Mouse (Mus musculus) cortical plate, adult 2 months (tissue): ENCODE data around the gene Wdr26. TPM values are rescaled to one million over a fixed set of nuclear protein-coding genes. Genes with fewer than 3 reads are reported as not detected.

ENCODE experiments used
- H3K27ac ChIP-seq: fragments of 200-500 bp; 2 replicates; pipeline ENCODE4 v1.5.1; 2012; ENCODE audit warnings: low read length, control low read depth, inconsistent platforms; ENCODE audit not compliant: insufficient read depth
- H3K4me1 ChIP-seq: fragments of 200-500 bp; 2 replicates; pipeline ENCODE4 v1.6.1; 2011; ENCODE audit warnings: low read length; ENCODE audit not compliant: control insufficient read depth, insufficient read depth
- H3K4me3 ChIP-seq: fragments of 200-500 bp; 2 replicates; pipeline ENCODE4 v1.5.1; 2011; ENCODE audit warnings: mild to moderate bottlenecking, low read length, control low read depth; ENCODE audit not compliant: insufficient read depth
- CTCF ChIP-seq: fragments of 200-500 bp; IDR thresholded peaks from 2 replicates; pipeline ENCODE4 v1.5.1; 2011; ENCODE audit warnings: mild to moderate bottlenecking, control low read depth, low read length; ENCODE audit not compliant: insufficient read depth; ENCODE audit errors: extremely low read depth
- POLR2A ChIP-seq: fragments of 200-500 bp; IDR thresholded peaks from 2 replicates; pipeline ENCODE4 v1.6.1; 2011; ENCODE audit warnings: mild to moderate bottlenecking, low read length, control low read depth; ENCODE audit not compliant: insufficient read depth; ENCODE audit errors: extremely low read depth
- polyA plus RNA-seq: library from polyadenylated mRNA; depleted of rRNA; stranded (reverse); fragments of >200 nt; gene quantifications from 2 replicates; pipeline ENCODE4 v1.2.3, GENCODE M21; 2012

Gene Wdr26
- polyA plus RNA-seq, 1 experiment: 50.7 TPM

DNA sequence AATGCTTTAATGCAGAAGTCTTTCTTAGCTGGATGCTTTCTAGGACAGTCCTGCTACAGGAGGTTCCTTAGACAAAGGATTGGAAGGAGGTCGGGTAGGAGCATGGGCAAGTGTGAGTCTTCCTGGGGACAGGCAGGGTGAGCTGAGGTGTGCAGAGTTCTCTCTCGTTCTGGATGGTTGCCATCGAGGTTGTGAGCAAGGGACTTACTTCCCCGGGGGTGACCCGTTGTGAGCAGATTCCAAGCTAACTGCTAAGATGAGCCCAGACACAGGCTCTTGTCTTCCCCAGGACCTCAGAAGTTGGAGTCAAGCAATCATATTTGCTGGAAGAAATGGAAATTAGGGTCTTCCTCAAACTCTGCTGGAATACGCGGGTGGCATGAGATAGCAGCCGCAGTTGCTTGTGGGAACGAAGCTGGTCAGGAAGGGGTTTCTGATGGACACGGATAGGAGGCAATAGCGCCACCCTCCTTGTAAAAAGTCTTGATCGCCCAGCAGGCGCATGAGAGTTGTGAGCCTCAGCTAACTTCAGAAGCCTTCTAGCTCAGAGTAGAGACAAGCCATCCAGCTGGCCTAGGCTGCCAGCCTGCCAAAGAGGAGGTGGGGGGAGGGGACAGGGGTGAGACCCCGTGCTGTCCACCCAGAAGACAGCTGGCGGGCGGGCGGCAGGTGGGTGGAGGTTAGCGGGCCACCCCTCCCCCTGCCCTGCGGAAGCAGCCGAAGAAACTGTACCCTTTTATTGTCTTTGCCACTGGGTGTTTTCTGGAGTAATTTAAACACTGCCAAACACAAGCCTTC, 44.3 kb upstream of the Wdr26 start:
- TF ChIP-seq CTCF: no peak
- no peak for TF ChIP-seq POLR2A
- Histone ChIP-seq H3K27ac (no peak overlapping the region), H3K4me3 (peak overlapping the region; percentile 23), H3K4me1 (peaks cover 1% of the 10 kb centered on the region; the same call in 1 of the 2 replicates)

DNA sequence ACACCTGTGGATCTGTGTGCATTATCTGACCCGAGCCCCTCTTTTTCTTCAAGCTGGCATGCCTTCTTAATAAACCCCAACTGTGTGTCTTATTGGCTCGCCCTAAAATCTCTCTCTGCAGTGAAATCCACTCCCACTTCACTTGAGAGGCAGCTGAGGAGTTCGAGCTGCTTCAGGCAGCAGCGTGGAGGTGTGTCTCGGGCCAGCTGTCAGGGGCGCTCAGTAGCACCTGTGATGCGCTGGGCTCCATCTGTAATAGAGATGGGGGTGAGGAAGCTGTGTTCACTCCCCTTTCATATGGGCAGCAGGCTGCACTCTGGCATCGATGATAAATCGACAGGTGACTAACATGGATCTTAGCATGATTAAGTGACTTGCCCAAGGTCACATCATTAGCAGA, 43.6 kb upstream of the Wdr26 start:
- Histone ChIP-seq H3K4me1 (peaks cover 1% of the 10 kb centered on the region; the same call in 1 of the 2 replicates), H3K27ac (no peak overlapping the region), H3K4me3 (no peak overlapping the region)
- TF ChIP-seq POLR2A (no peak), CTCF (no peak)

DNA sequence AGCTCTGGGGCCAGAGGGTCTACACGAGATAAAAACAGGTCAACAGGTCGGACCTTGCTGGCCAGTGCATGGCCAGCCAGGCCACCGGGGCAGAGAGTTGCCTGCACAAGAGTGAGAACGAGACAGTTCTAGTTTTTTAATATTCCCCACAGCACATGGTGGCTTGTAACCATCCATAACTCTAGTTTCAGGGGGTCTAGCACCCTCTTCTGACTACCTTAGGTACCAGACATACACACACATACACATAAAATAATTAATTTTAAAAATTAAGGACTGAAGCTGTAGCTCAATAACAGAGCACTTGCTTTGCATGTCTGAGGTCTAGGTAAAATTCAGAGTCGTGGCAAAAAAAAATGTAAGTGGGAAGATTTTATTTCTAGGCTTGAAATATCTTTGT, 39.8 kb upstream of the Wdr26 start:
- H3K4me1 ChIP-seq: peaks cover 1% of the 10 kb centered on the region; the same call in 1 of the 2 replicates
- TF ChIP-seq POLR2A: no peak
- no peak for TF ChIP-seq CTCF
- H3K4me3 ChIP-seq: no peak overlapping the region
- H3K27ac ChIP-seq: no peak overlapping the region

DNA sequence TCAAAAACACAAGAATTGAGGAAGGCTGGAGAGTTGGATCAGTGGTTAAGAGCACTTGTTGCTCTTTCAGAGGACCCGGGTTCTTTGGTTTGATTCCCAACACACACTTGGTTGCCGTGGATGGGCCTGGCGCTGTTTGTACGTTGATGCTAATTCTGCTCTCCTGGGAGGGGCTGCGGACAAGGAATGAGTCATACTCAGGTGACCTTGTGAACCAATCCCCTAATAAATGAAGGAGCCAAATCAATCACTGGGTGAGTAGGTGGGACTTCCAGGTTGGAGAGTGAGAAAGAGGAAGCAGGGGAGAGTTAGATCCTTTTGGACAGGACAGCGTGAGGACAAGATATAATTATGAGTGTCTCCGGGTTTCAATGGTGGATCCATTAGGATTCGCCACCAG, 39.2 kb upstream of the Wdr26 start:
- TF ChIP-seq CTCF (no peak), POLR2A (no peak)

DNA sequence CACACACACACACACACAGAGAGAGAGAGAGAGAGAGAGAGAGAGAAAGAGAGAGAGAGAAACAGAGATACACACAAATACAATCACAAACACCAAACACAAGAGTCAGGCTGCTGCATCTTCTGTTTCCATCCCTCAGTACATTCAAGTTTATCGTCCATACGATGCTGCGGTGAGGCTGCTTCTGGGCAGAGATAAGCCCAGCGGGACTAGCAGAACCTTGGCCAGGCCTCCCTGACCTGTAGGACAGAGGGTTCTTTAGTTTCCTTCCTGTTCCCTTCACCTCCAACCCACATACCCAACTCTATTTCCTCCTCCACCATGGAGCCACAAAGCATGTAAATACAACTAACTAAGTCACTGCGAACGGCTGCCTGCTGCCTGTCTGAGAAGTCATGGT, 37.7 kb upstream of the Wdr26 start:
- H3K4me3 ChIP-seq: no peak overlapping the region
- no peak overlapping the region for H3K27ac ChIP-seq
- TF ChIP-seq POLR2A: no peak
- no peak for TF ChIP-seq CTCF
- H3K4me1 ChIP-seq: no peaks in the 10 kb centered on the region

More for the DNA sequence above, 39.2 kb upstream of the Wdr26 start:
- H3K27ac ChIP-seq: no peak overlapping the region
- no peak overlapping the region for H3K4me3 ChIP-seq
- H3K4me1 ChIP-seq: peaks cover 1% of the 10 kb centered on the region; the same call in 1 of the 2 replicates

DNA sequence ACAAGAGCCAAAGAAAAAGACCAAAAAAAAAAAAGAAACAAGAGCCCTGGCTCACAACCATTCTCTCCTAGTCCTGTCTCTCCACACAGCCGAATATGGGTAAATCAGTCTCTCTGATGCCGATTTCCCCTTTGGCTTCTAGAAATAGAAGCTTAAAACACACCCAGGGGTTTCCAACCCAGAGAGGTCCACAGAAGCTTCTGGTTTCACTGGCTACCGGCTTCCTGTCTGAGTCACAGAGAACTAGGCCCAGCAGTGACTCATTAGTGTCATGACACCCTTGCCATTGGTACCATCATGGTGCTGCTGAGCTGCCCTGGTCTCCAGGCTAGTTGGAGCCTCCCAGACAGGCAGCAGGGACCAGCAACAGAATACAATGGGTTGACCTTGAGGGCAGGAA, 35.4 kb upstream of the Wdr26 start:
- H3K27ac ChIP-seq: no peak overlapping the region
- no peaks in the 10 kb centered on the region for H3K4me1 ChIP-seq
- H3K4me3 ChIP-seq: no peak overlapping the region
- TF ChIP-seq CTCF (no peak), POLR2A (no peak)

DNA sequence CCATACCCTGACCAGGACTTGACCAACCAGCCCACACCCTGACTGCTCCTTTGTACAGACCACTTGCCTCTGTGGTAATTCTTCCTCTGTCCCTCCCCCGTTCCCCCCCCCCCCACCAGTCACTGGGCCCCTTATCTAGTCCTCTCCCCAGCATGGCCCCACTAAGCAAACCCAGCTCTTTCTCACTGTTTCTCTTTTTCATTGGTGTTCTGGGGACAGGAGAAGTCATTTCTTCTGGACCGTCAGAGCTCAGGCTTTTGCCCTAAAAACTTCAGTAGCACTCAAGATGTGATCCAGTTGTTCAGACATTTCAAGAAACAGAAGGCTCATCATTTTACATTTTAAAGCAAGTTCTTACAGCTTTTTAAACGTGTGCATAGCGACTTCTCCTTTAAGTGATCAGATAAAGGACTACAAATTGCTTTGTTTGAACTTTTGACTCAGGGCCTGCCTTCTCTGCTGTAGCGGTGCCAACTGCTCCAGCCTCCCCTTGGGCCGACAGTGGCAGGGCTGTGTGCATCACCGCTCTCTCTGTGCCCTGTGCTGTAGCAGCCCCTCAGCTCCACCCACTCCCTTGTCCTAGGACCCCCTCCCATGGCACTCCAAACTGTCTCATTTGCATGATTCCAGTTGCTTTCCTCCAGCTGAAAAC, 34.8 kb upstream of the Wdr26 start:
- no peak for TF ChIP-seq CTCF
- TF ChIP-seq POLR2A: no peak
- Histone ChIP-seq H3K4me1 (no peaks in the 10 kb centered on the region), H3K27ac (peak overlapping the region; percentile 29; the same call in 1 of the 2 replicates)

DNA sequence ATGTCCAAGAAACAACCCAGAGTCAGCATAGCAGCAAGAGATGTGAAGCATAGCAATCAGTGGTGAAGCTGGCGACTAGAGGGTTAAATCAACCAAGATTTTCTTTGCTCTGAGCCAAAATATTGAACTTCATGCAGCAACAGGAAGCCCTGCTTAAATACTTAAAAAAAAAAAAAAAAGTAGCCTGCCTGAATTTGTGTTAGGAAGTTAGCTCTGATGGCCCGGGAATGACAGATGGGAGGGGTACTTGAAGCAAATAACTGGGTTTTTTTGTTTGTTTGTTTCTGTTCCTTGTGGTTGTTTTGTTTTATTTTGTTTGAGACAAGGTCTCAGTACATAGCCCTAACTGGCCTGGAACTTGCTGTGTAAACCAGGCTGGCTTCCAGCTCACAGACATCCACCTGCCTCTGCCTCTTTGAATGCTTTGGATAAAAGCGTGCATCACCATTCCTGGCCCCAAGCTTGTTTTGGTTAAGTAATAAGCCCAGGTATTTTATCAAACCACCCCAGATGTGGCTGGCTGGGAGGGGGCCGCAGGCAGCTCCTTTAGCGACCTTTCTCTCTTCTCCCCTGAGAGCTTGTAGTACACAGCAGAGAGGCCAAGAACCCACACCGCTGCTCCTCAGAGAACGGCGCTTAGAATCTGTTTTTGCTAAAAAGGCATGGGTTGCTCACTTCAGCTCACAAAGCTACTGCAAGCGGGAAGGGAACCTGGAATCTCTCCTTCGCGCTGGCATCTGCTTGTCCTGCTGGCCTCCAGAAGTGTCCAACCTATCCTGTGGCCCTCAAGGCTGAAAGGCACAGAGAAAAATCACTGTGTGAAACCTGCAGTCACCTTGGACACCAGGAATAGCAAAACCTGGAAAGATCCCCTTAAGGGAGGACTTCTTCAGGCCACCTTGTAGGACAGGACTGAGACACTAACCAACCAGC, 34.0 kb upstream of the Wdr26 start:
- no peak for TF ChIP-seq POLR2A
- TF ChIP-seq CTCF: no peak
- Histone ChIP-seq H3K27ac (no peak overlapping the region), H3K4me1 (no peaks in the 10 kb centered on the region), H3K4me3 (no peak overlapping the region)

More for the DNA sequence above, 34.8 kb upstream of the Wdr26 start:
- H3K4me3 ChIP-seq: no peak overlapping the region

DNA sequence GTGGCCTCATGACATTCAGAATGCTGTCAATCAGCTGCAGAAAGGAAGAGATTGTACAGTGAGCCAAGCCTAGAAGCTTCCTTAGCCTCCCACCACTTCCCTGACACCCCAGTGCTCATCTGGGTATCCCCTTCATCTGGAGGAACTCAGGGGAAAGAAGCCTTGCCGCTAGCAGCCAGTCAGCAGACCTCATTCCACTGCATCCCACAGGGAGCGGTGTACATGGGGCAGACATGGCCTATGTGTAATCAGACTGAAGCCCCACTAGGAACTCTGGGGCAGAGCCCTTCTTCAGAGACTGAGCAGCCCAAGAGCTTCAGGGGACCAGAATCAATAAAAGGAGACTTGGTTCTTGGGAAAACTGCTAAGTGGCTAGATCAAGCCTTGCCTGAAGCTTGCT, 33.3 kb upstream of the Wdr26 start:
- no peak for TF ChIP-seq POLR2A
- no peak for TF ChIP-seq CTCF
- no peaks in the 10 kb centered on the region for H3K4me1 ChIP-seq
- no peak overlapping the region for H3K4me3 ChIP-seq
- H3K27ac ChIP-seq: no peak overlapping the region

DNA sequence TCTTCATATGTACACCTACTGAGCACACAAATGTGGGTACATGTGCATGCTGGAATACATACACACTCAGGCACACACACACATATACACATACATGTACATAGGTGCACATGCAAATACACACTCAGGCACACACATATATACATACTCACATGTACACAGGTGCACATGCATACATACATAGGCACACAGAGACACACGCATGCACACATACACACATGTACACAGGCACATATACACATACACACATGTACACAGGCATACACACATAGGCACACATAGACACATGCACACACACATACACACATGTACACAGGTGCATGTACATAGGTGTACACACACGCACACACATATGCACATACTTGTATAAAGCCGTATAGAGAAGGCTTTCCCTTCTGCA, 29.4 kb upstream of the Wdr26 start:
- H3K4me1 ChIP-seq: no peaks in the 10 kb centered on the region
- H3K4me3 ChIP-seq: no peak overlapping the region
- no peak for TF ChIP-seq POLR2A
- no peak for TF ChIP-seq CTCF
- no peak overlapping the region for H3K27ac ChIP-seq
